Mouse (Mus musculus): ENCODE data around the gene Aim2.

- TF ChIP-seq CTCF (conservative IDR thresholded peaks at IDR 0.05; ENCODE audit: low read length), result no peak
- TF ChIP-seq NANOG (IDR thresholded peaks at IDR 0.05; ENCODE audit: borderline replicate concordance, low read length), result no peak
Observed at GRCm38 (mm10) chr1:173411863-173412262, 61.2 kb downstream of the Aim2 start.
